Mouse (Mus musculus): Measurements from ENCODE around the gene B4gat1. TPM values are rescaled to one million over a fixed set of nuclear protein-coding genes. Genes with fewer than 3 reads are reported as not detected.
"Not testable (repeated sequence)": the region's sequence is repeated elsewhere in the genome, so short reads cannot be mapped to it uniquely, and the experiment has no call there.

B4gat1 gene
- polyA plus RNA-seq, 1 experiment from 2014 or later, result 37.8 TPM

- DNase-seq (ENCODE audit: low spot score), result no peak
- Histone ChIP-seq H3K27me3 (ENCODE audit: control insufficient read depth, insufficient read depth, low read length) (0 out of 2 replicates have a peak, but pooled peaks cover 2% of the 10 kb centered on the region), H3K4me1 (ENCODE audit: control insufficient read depth, insufficient read depth, low read length) (peaks cover 30% of the 10 kb centered on the region), H3K36me3 (ENCODE audit: control insufficient read depth, insufficient read depth, low read length) (no peaks in the 10 kb centered on the region; the same call in 1 of the 2 replicates), H3K4me3 (ENCODE audit: low read depth, low read length) (no peak overlapping the region), H3K9ac (ENCODE audit: low read length) (no peak overlapping the region), H3K9me3 (ENCODE audit: control insufficient read depth, low read length) (no peaks in the 10 kb centered on the region), H3K4me2 (ENCODE audit: low read depth, severe bottlenecking) (no peak overlapping the region), H3K27ac (replicated peaks; ENCODE audit: low read depth, low read length) (no peak overlapping the region)
- no peak for ATAC-seq (ENCODE audit: insufficient number of reproducible peaks, low FRiP score, low TSS enrichment, low read depth)
- 38% methylated on average over 5 of the region's 5 CpGs for WGBS
Observed at GRCm38 (mm10) chr19:5073518-5073917, 34.9 kb downstream of the B4gat1 start.

GRCm38 (mm10) chr19:5079279-5079678 is 40.7 kb downstream of the B4gat1 start:
- Histone ChIP-seq H3K4me3 (ENCODE audit: low read depth, low read length) (no peak overlapping the region), H3K27me3 (ENCODE audit: control insufficient read depth, insufficient read depth, low read length) (peaks cover 42% of the 10 kb centered on the region), H3K4me2 (ENCODE audit: low read depth, severe bottlenecking) (no peak overlapping the region), H3K9me3 (ENCODE audit: control insufficient read depth, low read length) (no peaks in the 10 kb centered on the region), H3K36me3 (ENCODE audit: control insufficient read depth, insufficient read depth, low read length) (no peaks in the 10 kb centered on the region), H3K4me1 (ENCODE audit: control insufficient read depth, insufficient read depth, low read length) (no peaks in the 10 kb centered on the region), H3K27ac (replicated peaks; ENCODE audit: low read depth, low read length) (no peak overlapping the region), H3K9ac (ENCODE audit: low read length) (no peak overlapping the region)
- DNase-seq (ENCODE audit: low spot score) (no peak), ATAC-seq (ENCODE audit: insufficient number of reproducible peaks, low FRiP score, low TSS enrichment, low read depth) (no peak)
- WGBS, result 95% methylated on average over 1 of the region's 1 CpGs

- no peak for DNase-seq (ENCODE audit: low spot score)
- no peak overlapping the region for H3K4me3 ChIP-seq (ENCODE audit: low read depth, low read length)
- peaks cover 64% of the 10 kb centered on the region for H3K27me3 ChIP-seq (ENCODE audit: control insufficient read depth, insufficient read depth, low read length)
- peaks cover 11% of the 10 kb centered on the region for H3K4me1 ChIP-seq (ENCODE audit: control insufficient read depth, insufficient read depth, low read length)
- 74% methylated on average over 18 of the region's 18 CpGs for WGBS
- ATAC-seq (ENCODE audit: insufficient number of reproducible peaks, low FRiP score, low TSS enrichment, low read depth), result no peak
- H3K4me2 ChIP-seq (ENCODE audit: low read depth, severe bottlenecking), result no peak overlapping the region
- no peak overlapping the region for H3K9ac ChIP-seq (ENCODE audit: low read length)
- no peaks in the 10 kb centered on the region for H3K36me3 ChIP-seq (ENCODE audit: control insufficient read depth, insufficient read depth, low read length)
- no peaks in the 10 kb centered on the region for H3K9me3 ChIP-seq (ENCODE audit: control insufficient read depth, low read length)
- H3K27ac ChIP-seq (replicated peaks; ENCODE audit: low read depth, low read length), result no peak overlapping the region
Observed at GRCm38 (mm10) chr19:5082005-5082404, 43.4 kb downstream of the B4gat1 start.

- WGBS, result 61% methylated on average over 24 of the region's 24 CpGs
- Histone ChIP-seq H3K27ac (replicated peaks; ENCODE audit: low read depth, low read length) (no peak overlapping the region), H3K4me3 (ENCODE audit: low read depth, low read length) (no peak overlapping the region), H3K27me3 (ENCODE audit: control insufficient read depth, insufficient read depth, low read length) (peaks cover 64% of the 10 kb centered on the region), H3K9me3 (ENCODE audit: control insufficient read depth, low read length) (no peaks in the 10 kb centered on the region), H3K4me2 (ENCODE audit: low read depth, severe bottlenecking) (no peak overlapping the region), H3K36me3 (ENCODE audit: control insufficient read depth, insufficient read depth, low read length) (no peaks in the 10 kb centered on the region), H3K9ac (ENCODE audit: low read length) (no peak overlapping the region), H3K4me1 (ENCODE audit: control insufficient read depth, insufficient read depth, low read length) (peaks cover 14% of the 10 kb centered on the region)
- DNase-seq (ENCODE audit: low spot score) (no peak), ATAC-seq (ENCODE audit: insufficient number of reproducible peaks, low FRiP score, low TSS enrichment, low read depth) (no peak)
Observed at GRCm38 (mm10) chr19:5082596-5082995, 44.0 kb downstream of the B4gat1 start.

GRCm38 (mm10) chr19:5083961-5084833 is 45.6 kb downstream of the B4gat1 start:
- Histone ChIP-seq H3K4me1 (ENCODE audit: control insufficient read depth, insufficient read depth, low read length) (peaks cover 19% of the 10 kb centered on the region), H3K27me3 (ENCODE audit: control insufficient read depth, insufficient read depth, low read length) (peaks cover 64% of the 10 kb centered on the region), H3K4me3 (ENCODE audit: low read depth, low read length) (no peak overlapping the region; the same call in 1 of the 2 replicates), H3K9ac (ENCODE audit: low read length) (no peak overlapping the region), H3K4me2 (ENCODE audit: low read depth, severe bottlenecking) (no peak overlapping the region), H3K36me3 (ENCODE audit: control insufficient read depth, insufficient read depth, low read length) (no peaks in the 10 kb centered on the region), H3K27ac (replicated peaks; ENCODE audit: low read depth, low read length) (no peak overlapping the region), H3K9me3 (ENCODE audit: control insufficient read depth, low read length) (no peaks in the 10 kb centered on the region)
- DNase-seq (ENCODE audit: low spot score) (no peak), ATAC-seq (ENCODE audit: insufficient number of reproducible peaks, low FRiP score, low TSS enrichment, low read depth) (no peak)
- WGBS, result 64% methylated on average over 3 of the region's 3 CpGs

GRCm38 (mm10) chr19:5084834-5085144 is 46.2 kb downstream of the B4gat1 start:
- ATAC-seq (ENCODE audit: insufficient number of reproducible peaks, low FRiP score, low TSS enrichment, low read depth) (no peak), DNase-seq (ENCODE audit: low spot score) (no peak)
- Histone ChIP-seq H3K27me3 (ENCODE audit: control insufficient read depth, insufficient read depth, low read length) (peaks cover 64% of the 10 kb centered on the region), H3K9me3 (ENCODE audit: control insufficient read depth, low read length) (no peaks in the 10 kb centered on the region), H3K4me3 (ENCODE audit: low read depth, low read length) (peak overlapping the region; percentile 37), H3K27ac (replicated peaks; ENCODE audit: low read depth, low read length) (no peak overlapping the region), H3K36me3 (ENCODE audit: control insufficient read depth, insufficient read depth, low read length) (no peaks in the 10 kb centered on the region), H3K9ac (ENCODE audit: low read length) (no peak overlapping the region), H3K4me2 (ENCODE audit: low read depth, severe bottlenecking) (peak overlapping the region; percentile 67), H3K4me1 (ENCODE audit: control insufficient read depth, insufficient read depth, low read length) (peaks cover 22% of the 10 kb centered on the region)
- 7% methylated on average over 15 of the region's 15 CpGs for WGBS

- H3K27ac ChIP-seq (replicated peaks; ENCODE audit: low read depth, low read length), result no peak within 1 kb of the TSS
- H3K4me1 ChIP-seq (ENCODE audit: control insufficient read depth, insufficient read depth, low read length), result peaks cover 22% of the 10 kb centered on the region
- H3K36me3 ChIP-seq (ENCODE audit: control insufficient read depth, insufficient read depth, low read length), result no peaks in the 10 kb centered on the region
- H3K4me2 ChIP-seq (ENCODE audit: low read depth, severe bottlenecking), result peak within 1 kb of the TSS; percentile 67
- peaks cover 61% of the 10 kb centered on the region for H3K27me3 ChIP-seq (ENCODE audit: control insufficient read depth, insufficient read depth, low read length)
- H3K4me3 ChIP-seq (ENCODE audit: low read depth, low read length), result peak within 1 kb of the TSS; percentile 37
- 0 out of 2 replicates have a peak within 1 kb of the TSS, but pooled peaks have one; percentile 13 for H3K9ac ChIP-seq (ENCODE audit: low read length)
- no peaks in the 10 kb centered on the region for H3K9me3 ChIP-seq (ENCODE audit: control insufficient read depth, low read length)
- under 1% methylated on average over 67 of the region's 69 CpGs for WGBS
- ATAC-seq (ENCODE audit: insufficient number of reproducible peaks, low FRiP score, low TSS enrichment, low read depth) (no peak), DNase-seq (ENCODE audit: low spot score) (no peak)
Observed at GRCm38 (mm10) chr19:5085145-5085863, 46.7 kb downstream of the B4gat1 start, which contains the start of gene Tmem151a. Gene Tmem151a, minus strand, starts transcription at chr19:5085531.

- not testable (repeated sequence) for ATAC-seq (ENCODE audit: insufficient number of reproducible peaks, low FRiP score, low TSS enrichment, low read depth); H3K4me2 ChIP-seq (ENCODE audit: low read depth, severe bottlenecking); H3K27ac ChIP-seq (replicated peaks; ENCODE audit: low read depth, low read length); H3K4me3 ChIP-seq (ENCODE audit: low read depth, low read length); H3K9ac ChIP-seq (ENCODE audit: low read length); DNase-seq (ENCODE audit: low spot score); H3K9me3 ChIP-seq (ENCODE audit: control insufficient read depth, low read length); H3K36me3 ChIP-seq (ENCODE audit: control insufficient read depth, insufficient read depth, low read length)
- Histone ChIP-seq H3K27me3 (ENCODE audit: control insufficient read depth, insufficient read depth, low read length) (peaks cover 49% of the 10 kb centered on the region), H3K4me1 (ENCODE audit: control insufficient read depth, insufficient read depth, low read length) (peaks cover 22% of the 10 kb centered on the region)
- 53% methylated on average over 4 of the region's 4 CpGs for WGBS
Observed at GRCm38 (mm10) chr19:5086533-5086932, 47.9 kb downstream of the B4gat1 start.
